Mouse (Mus musculus): Measurements from ENCODE around the gene Olfr1441.

The Olfr1441 gene

GRCm38 (mm10) chr19:12417361-12417760, at the start of gene Olfr1441:
Gene Olfr1441 (plus strand): TSS chr19:12417433.
- DNase-seq, result peak; percentile 19 to 30

GRCm38 (mm10) chr19:12373004-12373403, 44.2 kb upstream of the Olfr1441 start:
- no peak for DNase-seq

- DNase-seq, result no peak
Observed at GRCm38 (mm10) chr19:12374465-12375025, 42.7 kb upstream of the Olfr1441 start.

- DNase-seq, result no peak
Observed at GRCm38 (mm10) chr19:12386979-12387378, 30.3 kb upstream of the Olfr1441 start, which contains the start of gene Olfr1440. Gene Olfr1440 (plus strand): TSS chr19:12387279.

GRCm38 (mm10) chr19:12413737-12414136, 3.5 kb upstream of the Olfr1441 start:
- no peak for DNase-seq

- DNase-seq, result no peak
Observed at GRCm38 (mm10) chr19:12418312-12418711, 1.1 kb downstream of the Olfr1441 start.

- no peak for DNase-seq
Observed at GRCm38 (mm10) chr19:12420555-12420954, 3.3 kb downstream of the Olfr1441 start.

- DNase-seq, result no peak
Observed at GRCm38 (mm10) chr19:12421680-12422079, 4.4 kb downstream of the Olfr1441 start.

GRCm38 (mm10) chr19:12427101-12427500, 9.9 kb downstream of the Olfr1441 start:
- no peak for DNase-seq

- no peak for DNase-seq
Observed at GRCm38 (mm10) chr19:12427605-12428004, 10.4 kb downstream of the Olfr1441 start, which contains the start of gene Pfpl. Gene Pfpl (plus strand): TSS chr19:12427905.

GRCm38 (mm10) chr19:12433033-12433432, 15.8 kb downstream of the Olfr1441 start:
- DNase-seq, result peak; percentile 26 to 28

- DNase-seq, result no peak
Observed at GRCm38 (mm10) chr19:12435011-12435416, 17.8 kb downstream of the Olfr1441 start.

GRCm38 (mm10) chr19:12435750-12436524, 18.7 kb downstream of the Olfr1441 start:
- no peak for DNase-seq

- DNase-seq, result no peak
Observed at GRCm38 (mm10) chr19:12439581-12439980, 22.3 kb downstream of the Olfr1441 start.

- DNase-seq, result no peak
Observed at GRCm38 (mm10) chr19:12440103-12440725, 23.0 kb downstream of the Olfr1441 start.

GRCm38 (mm10) chr19:12442560-12442959, 25.3 kb downstream of the Olfr1441 start:
- no peak for DNase-seq

- no peak for DNase-seq
Observed at GRCm38 (mm10) chr19:12445014-12445413, 27.8 kb downstream of the Olfr1441 start.

- no peak for DNase-seq
Observed at GRCm38 (mm10) chr19:12457401-12458066, 40.3 kb downstream of the Olfr1441 start.

- DNase-seq, result no peak
Observed at GRCm38 (mm10) chr19:12459516-12459915, 42.3 kb downstream of the Olfr1441 start.

- DNase-seq, result no peak
Observed at GRCm38 (mm10) chr19:12460282-12461249, 43.3 kb downstream of the Olfr1441 start, which contains the start of gene Mpeg1. Gene Mpeg1 (plus strand): TSS chr19:12460779.

- no peak for DNase-seq
Observed at GRCm38 (mm10) chr19:12462851-12463721, 45.9 kb downstream of the Olfr1441 start.
